Mouse (Mus musculus) heart, embryonic 14.5 days (tissue): ENCODE measurements at regions not wholly inside any gene's neighbourhood (a gene's known extent, or its start where the extent isn't known, plus 50 kb on each side); places are given as distances from the start of the nearest gene placed in this dataset.
"Not testable (repeated sequence)": the region's sequence is repeated elsewhere in the genome, so short reads cannot be mapped to it uniquely, and the experiment has no call there.

Experiments
- ATAC-seq: fragments of 200-750 bp; cut with Nextera tagmentation; 2 replicates; pipeline ENCODE4 v1.8.0; 2017; ENCODE audit warnings: low read depth, moderate TSS enrichment; ENCODE audit not compliant: insufficient number of reproducible peaks, insufficient read depth, low FRiP score
- H3K27ac ChIP-seq, 2 experiments: fragments of 200-500 bp in 1 of 2; fragments of 300-500 bp in 1 of 2; sonication (generic) in 1 of 2; replicated peaks in 1 of 2; 2 replicates each; pipeline ENCODE4 v1.5.1; 2012 to 2014; ENCODE audit warnings: low read depth in 2 of 2, low read length in 2 of 2, control low read depth in 1 of 2, mild to moderate bottlenecking in 1 of 2, mixed read lengths in 1 of 2; ENCODE audit not compliant: control insufficient read depth in 1 of 2, insufficient read depth in 1 of 2
- H3K27me3 ChIP-seq: fragments of 300-500 bp; sonication (generic); 2 replicates; pipeline ENCODE4 v1.6.1; 2014; ENCODE audit warnings: mild to moderate bottlenecking, low read length, control low read depth; ENCODE audit not compliant: control insufficient read depth, insufficient read depth
- H3K36me3 ChIP-seq: fragments of 300-500 bp; sonication (generic); 2 replicates; pipeline ENCODE4 v1.6.1; 2014; ENCODE audit warnings: mild to moderate bottlenecking, control low read depth, low read length, mixed read lengths; ENCODE audit not compliant: control insufficient read depth, insufficient read depth
- H3K4me1 ChIP-seq, 2 experiments: fragments of 200-500 bp in 1 of 2; fragments of 300-500 bp in 1 of 2; sonication (generic) in 1 of 2; 2 replicates each; pipeline ENCODE4 v1.6.1; 2012 to 2014; ENCODE audit warnings: low read length in 2 of 2, control low read depth in 1 of 2, mixed read lengths in 1 of 2; ENCODE audit not compliant: control insufficient read depth in 2 of 2, insufficient read depth in 2 of 2
- H3K4me2 ChIP-seq: fragments of 300-500 bp; sonication (generic); 2 replicates; pipeline ENCODE4 v1.6.1; 2014; ENCODE audit warnings: mild to moderate bottlenecking, low read length
- H3K4me3 ChIP-seq, 2 experiments: fragments of 200-500 bp in 1 of 2; fragments of 300-500 bp in 1 of 2; sonication (generic) in 1 of 2; 2 replicates each; pipeline ENCODE4 v1.5.1; 2012 to 2014; ENCODE audit warnings: low read length in 2 of 2, mild to moderate bottlenecking in 2 of 2, control low read depth in 1 of 2, low read depth in 1 of 2, moderate library complexity in 1 of 2; ENCODE audit not compliant: control insufficient read depth in 1 of 2, insufficient read depth in 1 of 2
- H3K9ac ChIP-seq: fragments of 300-500 bp; sonication (generic); 2 replicates; pipeline ENCODE4 v1.6.1; 2014; ENCODE audit warnings: mild to moderate bottlenecking, low read length
- H3K9me3 ChIP-seq: fragments of 300-500 bp; sonication (generic); 2 replicates; pipeline ENCODE4 v1.6.1; 2016; ENCODE audit warnings: low read length, control low read depth; ENCODE audit not compliant: control insufficient read depth
- WGBS: fragments of 180-500 bp; shearing (Covaris S2); extraction: QIAGEN DNeasy Blood & Tissue Kit; methylation state at CpG from one replicate; pipeline ENCODE4 v1.1.7; 2014; 5-methylcytosine and 5-hydroxymethylcytosine counted together

DNA sequence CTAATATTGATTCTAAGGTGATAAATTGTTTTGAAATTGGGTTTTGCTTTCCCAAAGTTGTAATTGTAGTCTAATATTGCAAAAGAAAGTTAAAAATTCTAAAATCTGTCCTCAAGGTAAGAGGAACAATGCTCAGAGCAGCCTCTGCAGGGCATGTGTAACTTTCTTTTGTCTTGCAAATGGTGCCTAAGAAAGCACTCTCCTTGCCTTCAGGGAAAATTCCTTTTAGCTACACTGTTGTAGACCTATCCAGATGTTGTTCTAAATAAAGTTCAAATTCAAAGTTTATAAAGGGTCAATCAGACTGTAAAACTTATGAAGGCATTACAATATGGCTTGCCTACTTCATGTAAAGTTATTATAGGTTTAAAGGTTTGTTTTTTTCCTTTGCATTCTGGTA, 1075.2 kb upstream of the Gje1 start:
- not testable (repeated sequence) for H3K4me2 ChIP-seq, H3K4me3 ChIP-seq, H3K9me3 ChIP-seq, H3K9ac ChIP-seq, H3K4me1 ChIP-seq, ATAC-seq, H3K27me3 ChIP-seq, H3K36me3 ChIP-seq, H3K27ac ChIP-seq

DNA sequence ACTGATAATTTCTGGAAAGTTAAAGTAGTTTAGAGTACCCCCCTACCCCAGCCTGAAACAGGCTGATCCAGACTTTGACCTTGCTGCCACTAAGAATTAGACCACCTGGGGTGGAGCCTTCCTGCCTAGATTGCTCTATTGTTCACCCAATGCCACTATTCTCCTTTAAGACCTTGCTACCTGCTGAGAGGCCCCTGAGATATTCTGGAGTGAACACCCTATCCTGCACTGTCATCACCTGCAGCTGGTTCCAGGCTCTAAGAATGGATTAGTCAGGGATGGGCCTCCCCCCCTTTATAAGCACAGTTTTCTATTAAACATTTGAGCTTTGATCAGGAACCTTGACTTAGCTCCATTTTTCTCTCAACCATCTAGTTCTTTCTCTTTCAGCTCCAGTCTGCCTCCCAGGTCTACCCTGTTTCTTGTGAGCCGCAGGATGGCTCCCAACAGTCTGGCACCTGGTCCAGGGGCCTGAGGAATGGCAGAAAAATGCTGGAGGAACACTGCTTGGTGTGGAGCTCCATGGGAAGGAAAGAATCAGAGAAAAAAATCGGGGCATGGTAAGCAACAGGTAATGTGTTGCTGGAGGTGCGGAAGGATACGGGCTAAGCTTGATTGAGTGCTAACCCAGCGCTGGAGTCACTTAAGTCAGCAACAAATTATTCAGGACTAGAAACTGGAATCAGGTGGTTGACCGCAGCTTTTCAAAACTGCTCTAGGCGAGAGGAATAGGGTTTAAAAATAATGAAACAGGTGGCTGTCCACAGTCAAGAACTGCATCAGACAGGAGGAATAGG, 1073.7 kb upstream of the Gje1 start:
- ATAC-seq, result no peak
- H3K27me3 ChIP-seq, result no peaks in the 10 kb centered on the region
- WGBS, result 49% methylated on average over 7 of the region's 7 CpGs
- H3K27ac ChIP-seq, result no peak overlapping the region
- no peak overlapping the region for H3K4me2 ChIP-seq
- H3K36me3 ChIP-seq, result no peaks in the 10 kb centered on the region
- 0 out of 2 replicates have a peak, but pooled peaks cover 3% of the 10 kb centered on the region for H3K9me3 ChIP-seq
- no peak overlapping the region for H3K9ac ChIP-seq
- no peaks in the 10 kb centered on the region for H3K4me1 ChIP-seq
- no peak overlapping the region for H3K4me3 ChIP-seq

DNA sequence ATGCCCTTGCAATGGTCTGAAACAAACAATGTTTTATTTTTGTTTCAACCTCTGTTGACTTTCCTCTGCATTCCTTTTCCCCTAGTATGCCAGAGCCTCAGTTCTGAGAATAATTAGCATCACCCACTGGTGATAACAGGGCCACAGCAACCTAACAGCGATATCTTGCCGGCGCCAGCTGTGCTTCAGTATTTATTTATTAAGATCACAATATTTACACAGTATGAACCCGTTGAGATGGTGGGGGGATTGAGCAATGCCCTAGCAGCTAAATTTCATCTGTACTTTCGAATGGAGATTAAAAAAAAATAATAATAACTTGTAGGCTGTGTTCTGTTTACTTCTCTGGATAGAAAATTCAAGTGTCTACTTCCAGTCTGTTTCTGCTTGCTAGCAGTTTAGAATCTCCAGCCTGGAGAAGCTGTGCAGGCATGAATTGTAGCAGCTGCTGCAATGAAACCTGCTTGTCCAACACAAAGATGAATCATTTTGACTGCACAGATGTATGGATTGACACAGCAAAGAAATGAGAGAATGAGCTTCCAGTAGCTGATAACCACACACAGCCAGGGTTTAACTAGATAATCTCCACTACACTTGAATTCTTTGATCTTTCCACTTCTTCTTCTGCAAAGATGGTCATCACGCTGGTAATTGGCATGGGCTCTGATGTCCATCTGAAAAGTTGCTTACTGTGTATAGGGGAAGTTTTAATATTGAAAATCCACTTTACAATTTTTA, 1042.1 kb upstream of the Gje1 start:
- ATAC-seq, result no peak
- H3K9ac ChIP-seq, result 0 out of 2 replicates have a peak overlapping the region, but pooled peaks have one; percentile 3
- 16% methylated on average over 6 of the region's 6 CpGs for WGBS
- H3K4me3 ChIP-seq, result peak overlapping the region in 1 of 2 experiments; percentile 2; a peak in 1 of 4 replicates
- peak overlapping the region; percentile 51 for H3K4me2 ChIP-seq
- H3K27me3 ChIP-seq, result no peaks in the 10 kb centered on the region
- H3K9me3 ChIP-seq, result no peaks in the 10 kb centered on the region
- H3K4me1 ChIP-seq, result peaks cover 0 to 8% of the 10 kb centered on the region in 2 experiments; a peak in 2 of 4 replicates
- peak overlapping the region; percentile 34 to 39; a peak in 2 of 4 replicates for H3K27ac ChIP-seq
- no peaks in the 10 kb centered on the region for H3K36me3 ChIP-seq

DNA sequence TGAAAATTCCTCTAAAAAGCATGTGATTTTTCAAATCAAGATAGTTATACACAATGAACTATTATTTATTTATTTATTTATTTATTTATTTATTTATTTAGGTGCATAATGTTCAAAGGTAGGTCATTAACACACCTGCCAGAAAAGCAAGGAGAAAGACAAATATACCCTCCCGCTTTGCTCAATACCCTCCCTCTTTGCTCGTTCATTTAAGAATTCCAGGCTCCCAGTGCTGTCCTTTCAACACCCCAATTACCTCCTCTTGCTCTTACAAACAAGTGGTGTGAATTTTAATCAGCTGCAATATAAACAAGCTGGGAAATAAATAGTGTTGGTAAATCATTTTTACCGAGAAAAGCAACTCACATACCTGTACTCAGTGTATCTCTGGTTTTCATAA, 1041.6 kb upstream of the Gje1 start:
- H3K27ac ChIP-seq, result 0 out of 4 replicates have a peak overlapping the region, but pooled peaks of 1 of the 2 experiments have one; percentile 52
- peak overlapping the region; percentile 51 for H3K4me2 ChIP-seq
- H3K9ac ChIP-seq, result 0 out of 2 replicates have a peak overlapping the region, but pooled peaks have one; percentile 3
- H3K4me3 ChIP-seq, result peak overlapping the region in 1 of 2 experiments; percentile 2; a peak in 1 of 4 replicates
- no peaks in the 10 kb centered on the region for H3K27me3 ChIP-seq
- H3K4me1 ChIP-seq, result peaks cover 0 to 8% of the 10 kb centered on the region in 2 experiments; a peak in 2 of 4 replicates
- WGBS, result 10% methylated on average over 3 of the region's 3 CpGs
- no peak for ATAC-seq
- H3K9me3 ChIP-seq, result no peaks in the 10 kb centered on the region
- H3K36me3 ChIP-seq, result no peaks in the 10 kb centered on the region

DNA sequence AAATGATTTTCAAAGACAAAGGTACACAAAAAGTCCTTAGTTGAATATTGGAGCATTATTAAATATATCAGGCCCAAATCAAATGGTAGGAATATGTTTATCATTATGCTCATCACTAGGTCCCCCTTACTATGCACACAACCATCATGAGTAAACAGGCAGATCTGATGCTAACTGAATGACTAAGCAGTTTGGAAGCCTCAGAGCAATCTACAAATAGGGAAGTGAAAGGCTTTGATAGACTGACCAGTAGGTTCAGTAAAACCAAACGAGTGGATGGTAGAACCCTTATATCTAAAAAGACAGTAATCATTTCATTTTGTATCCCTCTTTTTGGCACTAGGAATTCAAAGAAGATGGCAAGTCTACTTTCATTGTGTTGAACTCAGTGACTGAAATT, 1039.5 kb upstream of the Gje1 start:
- H3K27ac ChIP-seq, result no peak overlapping the region
- H3K4me1 ChIP-seq, result peaks cover 0 to 8% of the 10 kb centered on the region in 2 experiments; a peak in 2 of 4 replicates
- WGBS, result 39% methylated on average over 1 of the region's 1 CpGs
- H3K27me3 ChIP-seq, result no peaks in the 10 kb centered on the region
- no peak overlapping the region for H3K9ac ChIP-seq
- no peaks in the 10 kb centered on the region for H3K9me3 ChIP-seq
- H3K4me2 ChIP-seq, result no peak overlapping the region
- H3K4me3 ChIP-seq, result no peak overlapping the region
- ATAC-seq, result no peak
- no peaks in the 10 kb centered on the region for H3K36me3 ChIP-seq

DNA sequence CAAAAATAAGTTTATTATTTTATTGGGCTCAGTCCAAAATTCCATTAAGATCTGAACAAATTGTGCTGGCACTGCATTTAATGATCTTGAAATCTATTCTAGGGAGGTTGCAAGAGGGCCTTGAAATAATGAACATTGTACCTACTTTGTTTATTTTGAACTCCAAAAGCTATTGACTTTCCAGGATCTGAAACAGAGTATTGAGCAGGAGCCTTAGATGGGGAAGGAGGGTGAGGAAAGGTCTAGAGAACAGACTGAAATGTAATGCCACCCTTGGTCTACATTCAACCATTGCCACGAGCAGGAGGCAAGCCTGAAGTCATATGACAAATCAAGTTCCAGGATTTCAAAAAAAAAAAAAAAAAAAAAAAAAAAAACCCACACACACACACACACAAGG, 1028.9 kb upstream of the Gje1 start:
- Histone ChIP-seq H3K27me3 (no peaks in the 10 kb centered on the region), H3K9me3 (no peaks in the 10 kb centered on the region), H3K4me2 (no peak overlapping the region), H3K4me1 (no peaks in the 10 kb centered on the region), H3K27ac (no peak overlapping the region), H3K9ac (no peak overlapping the region), H3K4me3 (no peak overlapping the region), H3K36me3 (no peaks in the 10 kb centered on the region)
- ATAC-seq, result no peak
- WGBS, result 75% methylated on average over 1 of the region's 1 CpGs

DNA sequence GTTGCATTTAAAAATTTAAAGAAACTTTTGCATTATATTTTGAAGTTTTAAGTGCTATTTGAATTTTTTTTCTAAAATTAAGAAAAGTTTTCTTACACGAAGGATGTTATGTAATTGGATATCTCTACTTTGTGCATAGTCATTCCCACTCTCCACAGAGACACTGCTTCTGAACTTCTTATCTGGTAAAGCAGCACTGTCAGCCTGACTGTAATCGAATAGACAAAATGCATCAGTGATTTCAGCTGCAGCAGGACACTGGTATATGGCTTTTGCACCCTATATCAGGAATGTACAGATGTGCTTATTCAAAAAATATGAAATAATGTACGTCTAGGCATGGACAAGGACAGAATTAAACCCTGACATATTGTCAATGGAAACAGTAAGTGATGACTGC, 1020.6 kb upstream of the Gje1 start:
- Histone ChIP-seq H3K4me2 (no peak overlapping the region), H3K9me3 (no peaks in the 10 kb centered on the region), H3K27ac (no peak overlapping the region), H3K4me3 (no peak overlapping the region), H3K27me3 (no peaks in the 10 kb centered on the region), H3K9ac (no peak overlapping the region), H3K36me3 (no peaks in the 10 kb centered on the region), H3K4me1 (no peaks in the 10 kb centered on the region)
- ATAC-seq, result no peak
- 57% methylated on average over 3 of the region's 3 CpGs for WGBS
